Mouse (Mus musculus) liver, embryonic 16.5 days (tissue): ENCODE results near the gene Golim4. TPM values are rescaled to one million over a fixed set of nuclear protein-coding genes. Genes with fewer than 3 reads are reported as not detected.

ENCODE experiments used
- ATAC-seq: fragments of 200-750 bp; cut with Nextera tagmentation; 2 replicates; pipeline ENCODE4 v1.8.0; 2017; ENCODE audit warnings: low read depth, mild to moderate bottlenecking, moderate number of reproducible peaks, moderate library complexity
- H3K27ac ChIP-seq: fragments of 300-500 bp; sonication (generic); 2 replicates; pipeline ENCODE4 v1.5.1; 2014; ENCODE audit warnings: mild to moderate bottlenecking, low read length
- H3K27me3 ChIP-seq: fragments of 300-500 bp; sonication (generic); 2 replicates; pipeline ENCODE4 v1.6.1; 2014; ENCODE audit warnings: low read depth, low read length, mixed read lengths; ENCODE audit not compliant: control insufficient read depth, insufficient read depth
- H3K36me3 ChIP-seq: fragments of 300-500 bp; sonication (generic); 2 replicates; pipeline ENCODE4 v1.6.1; 2014; ENCODE audit warnings: mild to moderate bottlenecking; ENCODE audit not compliant: control insufficient read depth, insufficient read depth
- H3K4me1 ChIP-seq: fragments of 300-500 bp; sonication (generic); 2 replicates; pipeline ENCODE4 v1.6.1; 2014; ENCODE audit warnings: low read depth, low read length, mixed read lengths; ENCODE audit not compliant: control insufficient read depth
- H3K4me2 ChIP-seq: fragments of 300-500 bp; sonication (generic); 2 replicates; pipeline ENCODE4 v1.6.1; 2014; ENCODE audit warnings: low read depth, low read length, mixed read lengths
- H3K4me3 ChIP-seq: fragments of 300-500 bp; sonication (generic); 2 replicates; pipeline ENCODE4 v1.5.1; 2014; ENCODE audit warnings: low read depth, mild to moderate bottlenecking, low read length
- H3K9ac ChIP-seq: fragments of 300-500 bp; sonication (generic); 2 replicates; pipeline ENCODE4 v1.6.1; 2014; ENCODE audit warnings: low read depth, low read length
- H3K9me3 ChIP-seq: fragments of 300-500 bp; sonication (generic); replicated peaks from 2 replicates; pipeline ENCODE4 v1.6.1; 2016; ENCODE audit warnings: low read length; ENCODE audit not compliant: control insufficient read depth
- WGBS: fragments of 180-500 bp; shearing (Covaris S2); extraction: QIAGEN DNeasy Blood & Tissue Kit; methylation state at CpG from one replicate; pipeline ENCODE4 v1.1.7; 2014; ENCODE audit not compliant: insufficient replicate concordance; 5-methylcytosine and 5-hydroxymethylcytosine counted together
- polyA plus RNA-seq: library from polyadenylated mRNA; unstranded; fragments of >200 nt; fragmentation: Nextera tagmentation; extraction: Ambion mirVana; gene quantifications from 2 replicates; pipeline ENCODE4 v1.2.1, GENCODE M21; 2015

Golim4 gene
- polyA plus RNA-seq, 1 experiment from 2014 or later: 22.7 TPM

- no peak overlapping the region for H3K4me2 ChIP-seq
- 69% methylated on average over 12 of the region's 12 CpGs for WGBS
- H3K4me3 ChIP-seq: no peak overlapping the region
- no peaks in the 10 kb centered on the region for H3K27me3 ChIP-seq
- no peak overlapping the region for H3K27ac ChIP-seq
- no peaks in the 10 kb centered on the region for H3K4me1 ChIP-seq
- no peak for ATAC-seq
- no peak overlapping the region for H3K9ac ChIP-seq
- no peaks in the 10 kb centered on the region for H3K9me3 ChIP-seq
- no peaks in the 10 kb centered on the region for H3K36me3 ChIP-seq
These were observed 96.0 kb downstream of the Golim4 start for GRCm38 (mm10) chr3:75860760-75861159.

GRCm38 (mm10) chr3:75835286-75835967, 121.3 kb downstream of the Golim4 start:
- H3K4me1 ChIP-seq: no peaks in the 10 kb centered on the region
- no peak for ATAC-seq
- H3K4me2 ChIP-seq: no peak overlapping the region
- H3K27me3 ChIP-seq: no peaks in the 10 kb centered on the region
- H3K27ac ChIP-seq: no peak overlapping the region
- H3K9me3 ChIP-seq: no peaks in the 10 kb centered on the region
- WGBS: 45% methylated on average over 5 of the region's 5 CpGs
- no peak overlapping the region for H3K4me3 ChIP-seq
- H3K36me3 ChIP-seq: no peaks in the 10 kb centered on the region
- no peak overlapping the region for H3K9ac ChIP-seq

DNA sequence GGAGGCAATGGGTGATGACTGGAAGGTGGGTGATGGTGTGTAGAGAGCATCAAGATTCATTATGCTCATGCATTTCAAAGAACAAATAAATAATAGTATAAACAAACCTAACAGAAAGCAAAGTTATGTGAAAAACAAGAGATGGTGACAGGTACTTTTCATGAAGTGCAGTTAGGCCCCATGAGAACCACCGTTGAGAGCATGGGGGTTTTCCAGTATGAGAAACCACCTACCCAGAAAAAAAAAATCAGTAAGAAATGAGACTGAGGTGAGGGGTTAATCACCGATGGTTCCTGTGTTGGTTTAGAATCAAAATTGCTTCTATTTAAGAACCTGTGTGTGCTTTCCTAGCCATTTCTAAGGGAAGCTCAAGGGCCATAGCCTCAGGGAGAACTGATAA, 121.9 kb downstream of the Golim4 start:
- H3K4me3 ChIP-seq: no peak overlapping the region
- 71% methylated on average over 2 of the region's 2 CpGs for WGBS

More for the DNA sequence above, 121.9 kb downstream of the Golim4 start:
- no peak overlapping the region for H3K9ac ChIP-seq
- no peaks in the 10 kb centered on the region for H3K9me3 ChIP-seq
- no peaks in the 10 kb centered on the region for H3K4me1 ChIP-seq
- no peak for ATAC-seq
- H3K27ac ChIP-seq: no peak overlapping the region
- H3K27me3 ChIP-seq: no peaks in the 10 kb centered on the region
- H3K36me3 ChIP-seq: no peaks in the 10 kb centered on the region
- H3K4me2 ChIP-seq: no peak overlapping the region

Other genes with a start within 250 kb of the Golim4 start
- not detected in 2 replicates for gene Gm29133, start 208.8 kb downstream of the Golim4 start, polyA plus RNA-seq
- 0.08 TPM in 1 of 2 replicates, not detected in the other for gene Fstl5, start 117.3 kb upstream of the Golim4 start, polyA plus RNA-seq